Mouse (Mus musculus) kidney, postnatal 0 days (tissue): Measurements from ENCODE around the gene Notch2. TPM values are rescaled to one million over a fixed set of nuclear protein-coding genes. Genes with fewer than 3 reads are reported as not detected.

Source experiments
- ATAC-seq: fragments of 200-750 bp; cut with Nextera tagmentation; replicated peaks from 2 replicates; pipeline ENCODE4 v1.8.0; 2017; ENCODE audit warnings: low read depth, moderate number of reproducible peaks, moderate TSS enrichment, moderate library complexity; ENCODE audit not compliant: low FRiP score
- DNase-seq: peaks from one replicate; pipeline ENCODE4 v3.0.0-alpha.2; 2016; ENCODE audit warnings: low spot score
- H3K27ac ChIP-seq: fragments of 300-500 bp; sonication (generic); 2 replicates; pipeline ENCODE4 v1.5.1; 2014; ENCODE audit warnings: mild to moderate bottlenecking
- H3K27me3 ChIP-seq: fragments of 300-500 bp; sonication (generic); 2 replicates; pipeline ENCODE4 v1.6.1; 2014; ENCODE audit warnings: low read length, mixed read lengths; ENCODE audit not compliant: insufficient read depth
- H3K36me3 ChIP-seq: fragments of 300-500 bp; sonication (generic); 2 replicates; pipeline ENCODE4 v1.6.1; 2014; ENCODE audit warnings: low read length, mixed read lengths; ENCODE audit not compliant: insufficient read depth
- H3K4me1 ChIP-seq: fragments of 300-500 bp; sonication (generic); replicated peaks from 2 replicates; pipeline ENCODE4 v1.6.1; 2014; ENCODE audit warnings: antibody characterized with exemption, low read length, mixed read lengths; ENCODE audit not compliant: insufficient read depth
- H3K4me2 ChIP-seq: fragments of 300-500 bp; sonication (generic); 2 replicates; pipeline ENCODE4 v1.6.1; 2014; ENCODE audit warnings: mild to moderate bottlenecking, low read length, moderate library complexity, mixed read lengths
- H3K4me3 ChIP-seq: fragments of 300-500 bp; sonication (generic); replicated peaks from 2 replicates; pipeline ENCODE4 v1.5.1; 2014; ENCODE audit warnings: low read depth, low read length
- H3K9ac ChIP-seq: fragments of 300-500 bp; sonication (generic); 2 replicates; pipeline ENCODE4 v1.6.1; 2014; ENCODE audit warnings: low read depth, low read length
- H3K9me3 ChIP-seq: fragments of 300-500 bp; sonication (generic); replicated peaks from 2 replicates; pipeline ENCODE4 v1.6.1; 2016; ENCODE audit warnings: low read length, inconsistent platforms, mixed read lengths
- CTCF ChIP-seq: IDR thresholded peaks from 2 replicates; pipeline ENCODE4 v1.5.1; 2016; ENCODE audit warnings: antibody characterized with exemption, low read depth, mild to moderate bottlenecking, moderate library complexity
- WGBS: fragments of 180-500 bp; shearing (Covaris S2); extraction: QIAGEN DNeasy Blood & Tissue Kit; methylation state at CpG from one replicate; pipeline ENCODE4 v1.1.7; 2014; 5-methylcytosine and 5-hydroxymethylcytosine counted together
- polyA plus RNA-seq: library from polyadenylated mRNA; unstranded; fragments of >200 nt; fragmentation: Nextera tagmentation; extraction: Ambion mirVana; gene quantifications from 2 replicates; pipeline ENCODE4 v1.2.1, GENCODE M21; 2015

Gene Notch2
- polyA plus RNA-seq, 1 experiment from 2014 or later = 25.2 TPM

- no peak overlapping the region for H3K9ac ChIP-seq
- no peak for TF ChIP-seq CTCF
- H3K36me3 ChIP-seq = 0 out of 2 replicates have a peak, but pooled peaks cover 9% of the 10 kb centered on the region
- H3K4me1 ChIP-seq = peaks cover 6% of the 10 kb centered on the region
- no peak overlapping the region for H3K4me3 ChIP-seq
- H3K27ac ChIP-seq = no peak overlapping the region
- DNase-seq (no peak), ATAC-seq (no peak)
- no peaks in the 10 kb centered on the region for H3K27me3 ChIP-seq
- no peak overlapping the region for H3K4me2 ChIP-seq
- H3K9me3 ChIP-seq = no peaks in the 10 kb centered on the region
- 75% methylated on average over 10 of the region's 10 CpGs for WGBS
Observed at GRCm38 (mm10) chr3:98092680-98093370, 79.5 kb downstream of the Notch2 start.

GRCm38 (mm10) chr3:98093954-98094353 lies 80.6 kb downstream of the Notch2 start:
- Histone ChIP-seq H3K4me2 (no peak overlapping the region), H3K4me1 (peaks cover 6% of the 10 kb centered on the region), H3K9ac (no peak overlapping the region), H3K9me3 (no peaks in the 10 kb centered on the region), H3K4me3 (no peak overlapping the region), H3K27ac (no peak overlapping the region), H3K36me3 (peaks cover 15% of the 10 kb centered on the region), H3K27me3 (no peaks in the 10 kb centered on the region)
- DNase-seq = no peak
- no peak for TF ChIP-seq CTCF
- WGBS = 79% methylated on average over 5 of the region's 5 CpGs
- no peak for ATAC-seq

GRCm38 (mm10) chr3:98094629-98095583 lies 81.6 kb downstream of the Notch2 start:
- Histone ChIP-seq H3K4me3 (no peak overlapping the region), H3K27me3 (no peaks in the 10 kb centered on the region), H3K4me1 (peaks cover 2% of the 10 kb centered on the region), H3K36me3 (peaks cover 23% of the 10 kb centered on the region), H3K4me2 (no peak overlapping the region), H3K9ac (no peak overlapping the region), H3K9me3 (no peaks in the 10 kb centered on the region), H3K27ac (no peak overlapping the region)
- ATAC-seq = no peak
- 62% methylated on average over 17 of the region's 17 CpGs for WGBS
- no peak for TF ChIP-seq CTCF
- peak; percentile 28 for DNase-seq

- ATAC-seq = no peak
- Histone ChIP-seq H3K4me2 (no peak overlapping the region), H3K4me1 (no peaks in the 10 kb centered on the region), H3K9me3 (no peaks in the 10 kb centered on the region), H3K9ac (no peak overlapping the region), H3K27ac (0 out of 2 replicates have a peak overlapping the region, but pooled peaks have one; percentile 19), H3K36me3 (peaks cover 44% of the 10 kb centered on the region), H3K27me3 (no peaks in the 10 kb centered on the region), H3K4me3 (no peak overlapping the region)
- no peak for DNase-seq
- WGBS = 97% methylated on average over 7 of the region's 7 CpGs
- no peak for TF ChIP-seq CTCF
Observed at GRCm38 (mm10) chr3:98096981-98097380, 83.7 kb downstream of the Notch2 start.

GRCm38 (mm10) chr3:98098676-98099075 lies 85.3 kb downstream of the Notch2 start:
- Histone ChIP-seq H3K27ac (peak overlapping the region; percentile 62; the same call in 1 of the 2 replicates), H3K4me2 (no peak overlapping the region), H3K4me1 (no peaks in the 10 kb centered on the region), H3K27me3 (no peaks in the 10 kb centered on the region), H3K9me3 (no peaks in the 10 kb centered on the region; the same call in 1 of the 2 replicates), H3K4me3 (no peak overlapping the region), H3K36me3 (peaks cover 51% of the 10 kb centered on the region), H3K9ac (no peak overlapping the region)
- ATAC-seq (peak; percentile 83), DNase-seq (peak; percentile 28)
- 68% methylated on average over 5 of the region's 5 CpGs for WGBS
- TF ChIP-seq CTCF = no peak

GRCm38 (mm10) chr3:98099287-98099686 lies 86.0 kb downstream of the Notch2 start:
- Histone ChIP-seq H3K9ac (no peak overlapping the region), H3K27me3 (no peaks in the 10 kb centered on the region), H3K36me3 (peaks cover 57% of the 10 kb centered on the region), H3K27ac (peak overlapping the region; percentile 42; the same call in 1 of the 2 replicates), H3K4me1 (no peaks in the 10 kb centered on the region), H3K4me2 (no peak overlapping the region), H3K9me3 (no peaks in the 10 kb centered on the region; the same call in 1 of the 2 replicates), H3K4me3 (no peak overlapping the region)
- DNase-seq (no peak), ATAC-seq (no peak)
- WGBS = 82% methylated on average over 10 of the region's 10 CpGs
- peak; percentile 56 for TF ChIP-seq CTCF
